In the genomic region with DNA sequence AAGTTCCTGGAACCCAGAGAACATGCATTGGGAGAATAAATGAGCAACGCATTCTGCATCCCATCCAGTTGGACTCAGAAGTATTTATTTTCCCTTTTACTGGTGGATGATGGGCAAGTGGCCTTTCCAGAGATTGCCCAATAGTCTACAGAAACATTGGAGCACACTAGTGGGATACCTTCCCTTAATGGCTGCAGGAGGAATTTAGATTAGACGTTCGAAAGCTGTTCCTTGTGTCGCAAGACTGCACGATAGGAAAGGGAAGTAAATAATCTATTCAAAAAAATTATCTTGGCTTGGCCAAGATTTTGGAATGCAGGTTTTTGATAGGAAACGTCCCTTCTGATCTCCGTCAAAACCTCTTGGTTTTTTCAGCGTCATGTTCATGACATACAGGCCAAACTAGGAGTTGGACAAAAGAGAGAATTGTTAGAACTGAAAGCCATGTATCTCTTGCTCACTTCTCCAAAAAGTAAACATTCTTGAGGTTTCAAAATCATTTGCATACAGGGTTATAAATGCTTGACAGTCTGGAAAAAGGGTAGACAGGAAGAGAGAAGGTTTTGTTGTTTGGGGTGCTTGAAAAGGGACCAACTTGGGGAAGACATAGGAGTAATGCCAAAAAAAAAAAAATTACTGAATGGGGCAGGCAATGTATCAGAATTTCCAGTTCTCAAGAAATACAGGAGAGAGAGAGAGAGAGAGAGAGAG, we compare ENCODE assay signal across 8 mouse cellular contexts. TPM values are rescaled to one million over a fixed set of nuclear protein-coding genes. Genes with fewer than 3 reads are reported as not detected.
A peak's percentile ranks its signal among the peaks of the same experiment; 100 is the strongest.
DNase-seq lines count a peak whose midpoint lies in the region; ATAC-seq and TF ChIP-seq lines count a peak whose summit lies in the region.

No protein-coding gene starts in this region.

- TF ChIP-seq CTCF in cerebellum, adult 2 months (IDR thresholded peaks at IDR 0.05; ENCODE audit: borderline replicate concordance, insufficient read depth, low read depth, low read length), result no peak

- H3K4me2 ChIP-seq in embryonic facial prominence, embryonic 12.5 days (replicated peaks), result peak overlapping the region; percentile 76
- H3K4me2 ChIP-seq in hindbrain, embryonic 14.5 days (replicated peaks), result peak overlapping the region; percentile 72

- no peaks in the 10 kb centered on the region for H3K9me3 ChIP-seq in embryonic facial prominence, embryonic 12.5 days
- no peaks in the 10 kb centered on the region for H3K9me3 ChIP-seq in hindbrain, embryonic 14.5 days (ENCODE audit: control insufficient read depth, low read length)

- H3K27me3 ChIP-seq in cerebellum, adult 2 months (ENCODE audit: control insufficient read depth, insufficient read depth, low read length), result no peaks in the 10 kb centered on the region
- H3K27me3 ChIP-seq in embryonic facial prominence, embryonic 12.5 days, result peaks cover 4% of the 10 kb centered on the region; the same call in 1 of the 2 replicates
- no peaks in the 10 kb centered on the region for H3K27me3 ChIP-seq in hindbrain, embryonic 14.5 days (ENCODE audit: control insufficient read depth, insufficient read depth, low read length)

- no peaks in the 10 kb centered on the region for H3K4me1 ChIP-seq in cerebellum, adult 2 months (ENCODE audit: control insufficient read depth, insufficient read depth, low read length)
- H3K4me1 ChIP-seq in embryonic facial prominence, embryonic 12.5 days, result peaks cover 5% of the 10 kb centered on the region; the same call in 1 of the 2 replicates
- peaks cover 11% of the 10 kb centered on the region; the same call in 1 of the 2 replicates for H3K4me1 ChIP-seq in hindbrain, embryonic 14.5 days (replicated peaks; ENCODE audit: control insufficient read depth, insufficient read depth, low read length)

- ATAC-seq in embryonic facial prominence, embryonic 12.5 days (ENCODE audit: insufficient number of reproducible peaks, insufficient read depth, low FRiP score, low TSS enrichment), result no peak
- ATAC-seq in hindbrain, embryonic 14.5 days (ENCODE audit: low FRiP score), result no peak
- no peak for ATAC-seq in CD4-positive, CD25-positive, alpha-beta regulatory T cell, adult 4 months

- H3K27ac ChIP-seq in cerebellum, adult 2 months (ENCODE audit: insufficient read depth, low read length), result peak overlapping the region; percentile 96; the same call in 1 of the 2 replicates
- no peak overlapping the region for H3K27ac ChIP-seq in embryonic facial prominence, embryonic 12.5 days
- H3K27ac ChIP-seq in hindbrain, embryonic 14.5 days, result peak overlapping the region; percentile 99

- no peak overlapping the region for H3K9ac ChIP-seq in embryonic facial prominence, embryonic 12.5 days
- peak overlapping the region; percentile 96 for H3K9ac ChIP-seq in hindbrain, embryonic 14.5 days

- no peak overlapping the region for H3K4me3 ChIP-seq in cerebellum, adult 2 months (replicated peaks; ENCODE audit: insufficient read depth, low read depth, low read length)
- peak overlapping the region; percentile 89 for H3K4me3 ChIP-seq in embryonic facial prominence, embryonic 12.5 days
- peak overlapping the region; percentile 84 for H3K4me3 ChIP-seq in hindbrain, embryonic 14.5 days (replicated peaks; ENCODE audit: low read length)

- no peaks in the 10 kb centered on the region for H3K36me3 ChIP-seq in embryonic facial prominence, embryonic 12.5 days
- 0 out of 2 replicates have a peak, but pooled peaks cover 5% of the 10 kb centered on the region for H3K36me3 ChIP-seq in hindbrain, embryonic 14.5 days (replicated peaks; ENCODE audit: control insufficient read depth, insufficient read depth)

- intact Hi-C loops in left cerebral cortex, postnatal 36 days (cut with DNase I), result loop anchor here (5.0 to 10.0 kb wide), 9 partner anchors 154 to 1136 kb away; no protein-coding TSS in a partner anchor

- DNase-seq in cerebellum, adult 2 months, result no peak
- no peak for DNase-seq in cerebellum, adult 11-12 months
- DNase-seq in hindbrain, embryonic 14.5 days (ENCODE audit: low spot score), result no peak
- peak; percentile 71 for DNase-seq in lung, postnatal 36 days
- no peak for DNase-seq in left cerebral cortex, postnatal 36 days (ENCODE audit: low spot score in 2 of 2)
- DNase-seq in frontal cortex, adult 2 months (ENCODE audit: extremely low spot score in 1 of 2, low spot score in 1 of 2), result no peak

- 70% methylated on average over 8 of the region's 8 CpGs for WGBS in cerebellum, adult 2 months
- 76% methylated on average over 8 of the region's 8 CpGs for WGBS in embryonic facial prominence, embryonic 12.5 days
- 75% methylated on average over 8 of the region's 8 CpGs for WGBS in hindbrain, embryonic 14.5 days

- no peak for TF ChIP-seq POLR2A in cerebellum, adult 2 months (IDR thresholded peaks at IDR 0.05; ENCODE audit: borderline replicate concordance, insufficient read depth, low read length)

RNA-seq across cellular contexts. Expression of gene Cited2, which starts 2.0 kb away (rescaled TPM):
- 99.1 and 110 TPM in 2 replicates for polyA plus RNA-seq in cerebellum, adult 2 months (2012; rRNA removed)
- polyA plus RNA-seq in embryonic facial prominence, embryonic 12.5 days (2016; fragmentation: Nextera tagmentation; extraction: Ambion mirVana), result 40.5 and 43.8 TPM in 2 replicates
- 82.2 and 85.3 TPM in 2 replicates for polyA plus RNA-seq in hindbrain, embryonic 14.5 days (2014; fragmentation: Nextera tagmentation; extraction: Ambion mirVana)
- total RNA-seq in left cerebral cortex, postnatal 36 days (2021), result 10 to 100 TPM; 44.2 to 45.0 TPM
- polyA plus RNA-seq in CD4-positive, CD25-positive, alpha-beta regulatory T cell, adult 4 months (2017; shearing (Covaris generic)), result 1 to 10 TPM; 4.8 to 9.4 TPM
- 75.0 and 91.6 TPM in 2 replicates for polyA plus RNA-seq in frontal cortex, adult 2 months (2012; rRNA removed)
